ENCODE assay signal across 8 mouse cellular contexts in the genomic region with DNA sequence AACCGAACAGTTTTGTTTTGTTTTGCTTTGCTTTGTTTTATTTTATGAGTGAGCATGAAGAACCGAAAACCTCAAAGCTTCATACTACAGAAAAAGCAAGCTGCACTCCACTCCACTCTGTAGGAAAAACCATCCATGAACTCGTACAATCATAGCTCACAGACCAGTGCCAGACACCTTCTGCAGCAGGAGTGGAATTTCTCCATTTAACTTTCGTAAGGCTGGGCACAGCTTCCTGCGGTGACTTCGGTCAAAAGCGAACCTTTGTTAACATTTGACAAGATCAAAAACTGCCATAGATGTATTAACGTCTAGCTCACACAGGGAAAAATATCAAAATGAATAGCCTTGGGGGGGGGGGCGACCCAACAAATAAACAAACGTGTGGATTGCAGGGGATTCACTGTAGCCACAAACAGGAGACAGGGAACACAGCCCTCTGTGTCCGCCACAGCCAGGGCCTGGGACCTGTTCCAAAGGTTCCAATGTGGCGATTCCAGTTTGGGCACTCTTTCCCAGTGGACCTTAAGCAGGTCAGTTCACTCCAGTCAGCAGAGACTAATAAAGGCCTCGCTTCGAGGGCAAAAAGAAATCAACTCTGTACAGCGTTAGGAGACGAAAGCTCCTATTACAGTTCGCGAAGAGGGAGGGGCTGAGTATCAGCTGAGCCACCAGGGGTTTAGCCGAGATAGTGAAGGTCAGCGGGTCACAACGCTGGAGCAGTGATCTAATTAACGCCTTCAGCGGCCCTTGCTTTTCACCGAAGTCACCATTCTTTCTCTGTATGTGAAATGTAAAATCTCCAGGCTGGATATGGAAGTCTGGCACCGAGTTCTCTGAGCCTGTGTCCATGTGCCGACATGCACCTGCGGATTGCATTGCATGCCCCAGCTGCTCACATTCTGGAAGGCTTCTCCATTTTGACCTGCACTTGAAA.
A peak's percentile ranks its signal among the peaks of the same experiment; 100 is the strongest.
DNase-seq lines count a peak whose midpoint lies in the region; ATAC-seq lines count a peak whose summit lies in the region.

No protein-coding gene starts in this region.

- peaks cover 22% of the 10 kb centered on the region for H3K27me3 ChIP-seq in forebrain, embryonic 10.5 days (ENCODE audit: poor library complexity, severe bottlenecking)
- no peaks in the 10 kb centered on the region for H3K27me3 ChIP-seq in stomach, embryonic 15.5 days (replicated peaks)

- peak overlapping the region; percentile 35 for H3K4me3 ChIP-seq in forebrain, embryonic 10.5 days
- peak overlapping the region; percentile 7; the same call in 1 of the 2 replicates for H3K4me3 ChIP-seq in stomach, embryonic 15.5 days (replicated peaks)

- H3K9ac ChIP-seq in stomach, embryonic 15.5 days: no peak overlapping the region

- DNase-seq in right cerebral cortex, postnatal 10 days (ENCODE audit: low spot score in 2 of 2): peak; percentile 48 to 61
- no peak for DNase-seq in right cerebral cortex, postnatal 14 days
- DNase-seq in forebrain, embryonic 10.5 days (ENCODE audit: extremely low spot score, low spot score): peak; percentile 19
- peak; percentile 58 for DNase-seq in heart, postnatal 4 days
- peak; percentile 8 for DNase-seq in layer of hippocampus, adult 9-11 months
- DNase-seq in lung, postnatal 4 days: peak; percentile 67
- no peak for DNase-seq in left cerebral cortex, adult 18-20 months (ENCODE audit: low spot score in 2 of 2)

- 0 out of 2 replicates have a peak overlapping the region, but pooled peaks have one; percentile 15 for H3K27ac ChIP-seq in forebrain, embryonic 10.5 days
- peak overlapping the region; percentile 71 for H3K27ac ChIP-seq in stomach, embryonic 15.5 days

- no peaks in the 10 kb centered on the region for H3K36me3 ChIP-seq in forebrain, embryonic 10.5 days (replicated peaks)
- no peaks in the 10 kb centered on the region for H3K36me3 ChIP-seq in stomach, embryonic 15.5 days

- WGBS in forebrain, embryonic 10.5 days: 19% methylated on average over 27 of the region's 27 CpGs
- WGBS in stomach, embryonic 15.5 days: 14% methylated on average over 27 of the region's 27 CpGs

- peak overlapping the region; percentile 42 for H3K4me2 ChIP-seq in stomach, embryonic 15.5 days

- no peaks in the 10 kb centered on the region for H3K9me3 ChIP-seq in forebrain, embryonic 10.5 days
- H3K9me3 ChIP-seq in stomach, embryonic 15.5 days: no peaks in the 10 kb centered on the region

- H3K4me1 ChIP-seq in forebrain, embryonic 10.5 days: peaks cover 22% of the 10 kb centered on the region
- peaks cover 13% of the 10 kb centered on the region for H3K4me1 ChIP-seq in stomach, embryonic 15.5 days

- ATAC-seq in stomach, embryonic 15.5 days (ENCODE audit: insufficient read depth, low FRiP score, low read depth): peak; percentile 73

Comparison
In these comparisons a context has a peak if more than half of its experiments do, and no peak if none do; other contexts are left out.
1. DNase-seq: peak in right cerebral cortex, postnatal 10 days (2 of 2), forebrain, embryonic 10.5 days (single experiment), heart, postnatal 4 days (single experiment), layer of hippocampus, adult 9-11 months (single experiment) and lung, postnatal 4 days (2 of 2); none in right cerebral cortex, postnatal 14 days (single experiment) and left cerebral cortex, adult 18-20 months (0 of 2).